ENCODE assay signal across 9 mouse cellular contexts in genomic region chr9:120963104-120963503, GRCm38 (mm10). TPM values are rescaled to one million over a fixed set of nuclear protein-coding genes. Genes with fewer than 3 reads are reported as not detected.
DNase-seq lines count a peak whose midpoint lies in the region; ATAC-seq and TF ChIP-seq lines count a peak whose summit lies in the region.
"Had no signal": no experiment of that assay in that cellular context is flagged by ENCODE, and none has a peak within 500 bp of the region (broad histone marks: within the 10 kb centered on the region; RNA-seq: fewer than 3 reads in every experiment).

No protein-coding gene starts in this region.

- peak; percentile 14 for TF ChIP-seq POLR2A in myocyte (IDR thresholded peaks at IDR 0.05; ENCODE audit: insufficient read length, low read depth)

- no peak for ATAC-seq in heart, embryonic 13.5 days (ENCODE audit: extremely low read depth, insufficient number of reproducible peaks, low FRiP score, low TSS enrichment)
- ATAC-seq in lung, embryonic 16.5 days (ENCODE audit: low read depth) = peak; percentile 34; the same call in 1 of the 2 replicates
- no peak for ATAC-seq in forebrain, embryonic 16.5 days

- H3K4me1 ChIP-seq in heart, embryonic 13.5 days = peaks cover 73% of the 10 kb centered on the region
- 0 out of 2 replicates have a peak, but pooled peaks cover 2% of the 10 kb centered on the region for H3K4me1 ChIP-seq in lung, embryonic 16.5 days (replicated peaks; ENCODE audit: control insufficient read depth, insufficient read depth, low read length)
- peaks cover 2% of the 10 kb centered on the region; the same call in 1 of the 2 replicates for H3K4me1 ChIP-seq in forebrain, embryonic 16.5 days (replicated peaks; ENCODE audit: control insufficient read depth, insufficient read depth, low read length)

- H3K27me3 ChIP-seq in heart, embryonic 13.5 days (replicated peaks) = no peaks in the 10 kb centered on the region
- no peaks in the 10 kb centered on the region for H3K27me3 ChIP-seq in lung, embryonic 16.5 days (ENCODE audit: control insufficient read depth, insufficient read depth, low read depth, low read length)
- no peaks in the 10 kb centered on the region for H3K27me3 ChIP-seq in forebrain, embryonic 16.5 days (replicated peaks; ENCODE audit: control insufficient read depth, insufficient read depth, low read length)
- H3K27me3 ChIP-seq in myocyte (ENCODE audit: control insufficient read depth, insufficient read depth, insufficient read length) = no peaks in the 10 kb centered on the region

- peaks cover 38% of the 10 kb centered on the region for H3K79me2 ChIP-seq in myocyte (ENCODE audit: control insufficient read depth, insufficient read depth)

- H3ac ChIP-seq in myocyte (ENCODE audit: control insufficient read depth, insufficient read length) = no peak overlapping the region

- no peak overlapping the region for H3K9ac ChIP-seq in heart, embryonic 13.5 days
- H3K9ac ChIP-seq in lung, embryonic 16.5 days (ENCODE audit: low read length) = no peak overlapping the region
- H3K9ac ChIP-seq in forebrain, embryonic 16.5 days (replicated peaks; ENCODE audit: low read depth, low read length) = no peak overlapping the region
- H3K9ac ChIP-seq: lung, embryonic 14.5 days had no signal

- no peak overlapping the region for H3K4me3 ChIP-seq in heart, embryonic 13.5 days
- no peak overlapping the region for H3K4me3 ChIP-seq in lung, embryonic 16.5 days (ENCODE audit: low read length)
- no peak overlapping the region for H3K4me3 ChIP-seq in forebrain, embryonic 16.5 days (replicated peaks; ENCODE audit: low read length)
- no peak overlapping the region for H3K4me3 ChIP-seq in myocyte

- H3K27ac ChIP-seq in heart, embryonic 13.5 days (replicated peaks) = peak overlapping the region; percentile 10; the same call in 1 of the 2 replicates
- no peak overlapping the region for H3K27ac ChIP-seq in lung, embryonic 16.5 days (ENCODE audit: low read length)
- H3K27ac ChIP-seq in forebrain, embryonic 16.5 days (ENCODE audit: low read length) = 0 out of 2 replicates have a peak overlapping the region, but pooled peaks have one; percentile 10

- H3K9me3 ChIP-seq in heart, embryonic 13.5 days = no peaks in the 10 kb centered on the region
- no peaks in the 10 kb centered on the region for H3K9me3 ChIP-seq in lung, embryonic 16.5 days (ENCODE audit: control insufficient read depth, low read length)
- no peaks in the 10 kb centered on the region for H3K9me3 ChIP-seq in forebrain, embryonic 16.5 days (ENCODE audit: control insufficient read depth, low read length)

- no peak overlapping the region for H3K4me2 ChIP-seq in heart, embryonic 13.5 days
- no peak overlapping the region for H3K4me2 ChIP-seq in lung, embryonic 16.5 days (ENCODE audit: low read depth, low read length)
- no peak overlapping the region for H3K4me2 ChIP-seq in forebrain, embryonic 16.5 days (ENCODE audit: low read length)
- H3K4me2 ChIP-seq in myocyte (ENCODE audit: low read depth) = no peak overlapping the region
- H3K4me2 ChIP-seq: lung, embryonic 14.5 days had no signal

- no peak for DNase-seq in heart, adult 8-10 months (ENCODE audit: low spot score)
- DNase-seq in lung, adult 18-20 months = no peak
- DNase-seq in urinary bladder, adult 18-20 months (ENCODE audit: low spot score in 2 of 2) = no peak
- DNase-seq in left cerebral cortex, adult 18-20 months (ENCODE audit: low spot score in 2 of 2) = no peak
- DNase-seq: lung, embryonic 14.5 days had no signal

- peaks cover 99% of the 10 kb centered on the region for H3K36me3 ChIP-seq in heart, embryonic 13.5 days
- peaks cover 77% of the 10 kb centered on the region for H3K36me3 ChIP-seq in lung, embryonic 16.5 days (ENCODE audit: control insufficient read depth, insufficient read depth, low read length)
- H3K36me3 ChIP-seq in forebrain, embryonic 16.5 days (ENCODE audit: control insufficient read depth, insufficient read depth) = peaks cover 28% of the 10 kb centered on the region
- peaks cover 66% of the 10 kb centered on the region for H3K36me3 ChIP-seq in myocyte (ENCODE audit: control insufficient read depth, insufficient read depth)

- WGBS in heart, embryonic 13.5 days = 87% methylated on average over 4 of the region's 4 CpGs
- WGBS in lung, embryonic 16.5 days = 80% methylated on average over 4 of the region's 4 CpGs
- WGBS in forebrain, embryonic 16.5 days = 94% methylated on average over 4 of the region's 4 CpGs

TF ChIP-seq in myocyte, 11 proteins besides CTCF, POLR2A, EP300 and RAD21:
- TF ChIP-seq TCF3 (IDR thresholded peaks at IDR 0.05; ENCODE audit: insufficient read length, low read depth) (no peak), USF1 (IDR thresholded peaks at IDR 0.05; ENCODE audit: low read depth) (no peak), MYOD1 (IDR thresholded peaks at IDR 0.05; ENCODE audit: control insufficient read depth in 1 of 3, insufficient read length in 2 of 3, low read depth in 2 of 3) (no peak), POLR2AphosphoS2 (IDR thresholded peaks at IDR 0.05; ENCODE audit: insufficient read length, low read depth) (peak; percentile 45)

RNA-seq across cellular contexts. Expression of gene Ctnnb1, which starts 34.1 kb away (rescaled TPM):
- 317 and 335 TPM in 2 replicates for polyA plus RNA-seq in heart, embryonic 13.5 days (2015; fragmentation: Nextera tagmentation; extraction: Ambion mirVana)
- total RNA-seq in heart, adult 8-10 months (2022) = 100 to 1,000 TPM; 398 to 437 (median 405) TPM
- 523 and 564 TPM in 2 replicates for polyA plus RNA-seq in lung, embryonic 16.5 days (2015; fragmentation: Nextera tagmentation; extraction: Ambion mirVana)
- polyA plus RNA-seq in forebrain, embryonic 16.5 days (2015; fragmentation: Nextera tagmentation; extraction: Ambion mirVana) = 611 and 637 TPM in 2 replicates
- polyA plus RNA-seq in myocyte (2012; fragmentation: generic; extraction: Trizol) = 294 TPM
- total RNA-seq in left cerebral cortex, adult 18-20 months (2021) = 100 to 1,000 TPM; 475 to 494 TPM
